Mouse (Mus musculus) urinary bladder, postnatal 10 days (tissue): ENCODE results near the gene Fam234a.
"Not testable (repeated sequence)": the region's sequence is repeated elsewhere in the genome, so short reads cannot be mapped to it uniquely, and the experiment has no call there.

Experiments
- DNase-seq: peaks from one replicate; pipeline ENCODE4 v3.0.0; 2022; ENCODE audit warnings: low spot score

The Fam234a gene

DNA sequence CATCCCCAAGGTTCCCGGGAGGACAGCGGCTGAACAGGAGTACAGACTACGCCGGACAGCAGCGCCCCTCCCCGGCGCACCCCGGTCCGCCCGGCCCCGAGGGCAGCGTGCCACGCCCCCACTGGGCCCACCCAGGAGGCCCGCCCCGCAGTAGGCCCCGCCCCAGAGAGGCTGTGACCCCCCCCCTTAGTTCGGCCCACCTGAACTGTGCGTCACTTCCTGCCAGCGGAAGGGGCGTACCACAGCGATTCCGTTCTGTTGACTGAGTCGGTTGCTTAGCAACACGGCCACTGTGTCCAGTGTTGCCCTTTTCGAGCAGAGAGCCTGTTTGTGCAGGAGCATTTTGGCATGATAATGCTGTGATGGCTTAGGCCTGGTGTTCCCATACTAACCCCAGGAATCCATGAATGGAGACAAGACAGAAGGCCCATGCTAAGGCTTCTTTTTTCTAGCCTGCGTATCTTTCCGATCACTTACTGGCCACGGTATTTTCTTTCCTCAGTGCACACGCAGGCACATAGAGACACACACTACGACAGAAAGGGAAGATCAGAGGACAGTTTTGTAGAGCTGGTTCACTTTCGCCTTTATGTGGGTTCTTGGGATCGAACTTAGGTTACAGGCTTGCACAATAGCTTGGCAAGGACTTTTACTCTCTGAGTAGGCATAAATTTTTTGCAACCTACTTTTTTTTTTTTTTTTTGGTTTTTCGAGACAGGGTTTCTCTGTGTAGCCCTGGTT lies at the start of gene Fam234a:
TSS of gene Fam234a (minus strand) at position 142 of the 741 bp plus-strand sequence.
- peak; percentile 83 for DNase-seq

GRCm38 (mm10) chr17:26289475-26289874 lies 45.4 kb upstream of the Fam234a start:
- no peak for DNase-seq

DNA sequence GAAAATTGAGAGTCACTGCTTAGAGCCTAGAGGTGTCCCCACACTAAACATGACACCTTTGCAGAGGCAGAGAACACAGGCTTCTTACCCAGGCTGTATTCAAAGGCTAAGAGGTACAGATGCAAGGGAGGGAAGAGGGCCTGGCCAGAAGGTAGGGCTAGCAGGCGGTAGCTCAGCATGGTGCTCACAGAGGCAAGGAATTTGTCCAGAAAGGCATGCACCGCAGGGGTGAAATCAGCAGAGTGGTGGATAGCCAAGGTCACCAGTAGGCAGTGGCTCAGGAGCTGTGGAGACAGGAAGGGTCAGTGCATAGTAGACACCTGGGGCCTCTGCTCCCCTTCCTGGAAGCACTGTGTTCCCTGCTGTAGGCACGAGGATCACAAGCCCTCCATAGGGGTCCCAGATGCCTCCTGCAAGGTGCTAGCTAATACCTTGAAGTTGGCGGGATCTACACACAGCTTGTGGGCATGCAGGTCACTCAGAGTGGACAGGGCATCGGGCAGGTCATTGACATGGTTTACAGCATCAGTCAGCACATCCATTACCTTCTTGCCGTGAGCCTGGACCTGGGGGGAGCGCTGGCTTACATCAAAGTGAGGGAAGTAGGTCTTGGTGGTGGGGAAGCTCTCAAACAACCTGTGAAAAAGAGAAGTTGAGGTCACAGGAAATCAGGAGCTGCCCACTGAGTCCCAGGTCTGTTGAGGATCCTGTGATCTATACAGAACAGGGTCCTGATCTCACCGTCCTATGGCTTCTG lies 42.3 kb upstream of the Fam234a start:
- DNase-seq, result no peak

DNA sequence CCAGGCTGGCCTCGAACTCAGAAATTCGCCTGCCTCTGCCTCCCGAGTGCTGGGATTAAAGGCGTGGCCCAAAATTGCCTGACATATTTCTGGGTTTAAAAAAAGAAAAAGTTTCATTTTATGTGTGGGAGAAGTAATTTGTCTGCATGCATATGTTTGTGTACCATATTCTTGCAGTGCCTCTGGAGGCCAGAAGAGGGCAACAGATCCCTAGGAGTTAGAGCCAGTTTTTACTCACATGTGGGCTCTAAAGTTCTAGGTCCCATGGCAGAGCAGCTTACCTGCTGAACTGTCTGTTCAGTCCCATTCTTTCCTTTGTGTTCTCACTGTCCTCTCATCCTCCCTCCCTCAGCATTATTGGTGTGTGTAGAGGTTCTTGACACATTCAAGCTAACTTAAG lies 32.7 kb upstream of the Fam234a start:
- DNase-seq, result no peak

GRCm38 (mm10) chr17:26275933-26276332 lies 31.9 kb upstream of the Fam234a start:
- no peak for DNase-seq

DNA sequence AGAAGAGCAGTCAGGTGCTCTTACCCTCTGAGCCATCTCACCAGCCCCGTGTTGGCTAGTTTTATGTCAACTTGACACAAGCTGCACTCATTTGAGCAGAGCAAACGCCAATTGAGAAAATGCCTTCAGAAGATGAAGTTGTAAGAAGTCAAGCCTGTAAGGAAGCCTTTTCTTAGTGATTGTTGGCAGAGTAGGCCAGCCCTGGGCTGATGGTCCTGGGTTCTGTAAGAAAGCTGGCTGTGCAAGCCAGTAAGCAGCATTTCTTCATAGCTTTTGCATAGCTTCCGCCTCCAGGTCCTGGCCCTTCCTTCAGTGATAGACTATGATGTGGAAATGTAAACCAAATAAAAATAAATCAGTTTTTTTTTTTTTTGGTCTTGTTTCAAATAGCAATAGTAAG lies 28.5 kb upstream of the Fam234a start:
- no peak for DNase-seq

DNA sequence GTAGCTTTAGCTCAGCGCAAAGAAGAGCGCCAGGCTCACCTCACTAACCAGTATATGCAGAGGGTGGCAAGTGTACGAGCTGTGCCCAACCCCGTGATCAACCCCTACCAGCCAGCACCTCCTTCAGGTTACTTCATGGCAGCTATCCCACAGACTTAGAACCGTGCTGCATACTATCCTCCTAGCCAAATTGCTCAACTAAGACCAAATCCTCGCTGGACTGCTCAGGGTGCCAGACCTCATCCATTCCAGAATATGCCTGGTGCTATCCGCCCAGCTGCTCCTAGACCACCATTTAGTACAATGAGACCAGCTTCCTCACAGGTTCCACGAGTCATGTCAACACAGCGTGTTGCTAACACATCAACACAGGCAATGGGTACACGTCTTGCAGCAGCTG lies 25.5 kb upstream of the Fam234a start:
- DNase-seq, result not testable (repeated sequence)

DNA sequence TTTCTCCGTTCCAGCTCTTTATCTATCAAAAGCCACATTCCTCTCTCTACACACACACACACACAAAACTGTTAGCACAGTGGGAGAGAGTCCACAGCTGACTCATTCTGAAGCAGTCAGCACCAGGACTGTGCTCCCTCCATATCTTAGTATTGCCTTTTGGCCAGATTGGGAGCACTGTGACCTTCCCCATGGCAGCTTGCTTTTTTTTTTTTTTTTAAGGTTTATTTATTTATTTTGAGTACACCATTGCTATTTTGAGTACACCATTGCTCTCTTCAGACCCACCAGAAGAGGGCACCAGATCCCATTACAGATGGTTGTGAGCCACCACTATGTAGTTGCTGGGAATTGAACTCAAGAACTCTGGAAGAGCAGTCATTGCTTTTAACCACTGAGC lies 24.8 kb upstream of the Fam234a start:
- DNase-seq, result no peak

- no peak for DNase-seq
Measured at GRCm38 (mm10) chr17:26262384-26262783, 18.3 kb upstream of the Fam234a start.

DNA sequence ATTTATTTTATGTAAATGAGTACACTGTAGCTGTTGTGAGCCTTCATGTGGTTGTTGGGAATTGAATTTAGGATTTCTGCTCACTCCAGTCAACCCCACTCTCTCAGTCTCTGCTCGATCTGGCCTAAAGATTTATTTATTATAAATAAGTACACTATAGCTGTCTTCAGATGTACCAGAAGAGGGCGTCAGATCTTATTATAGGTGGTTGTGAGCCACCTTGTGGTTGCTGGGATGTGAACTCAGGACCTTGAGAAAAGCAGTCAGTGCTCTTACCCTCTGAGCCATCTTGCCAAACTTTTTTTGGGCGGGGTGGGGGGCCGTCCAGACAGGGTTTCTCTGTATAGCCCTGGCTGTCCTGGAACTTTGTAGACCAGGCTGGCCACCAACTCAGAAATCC lies 17.8 kb upstream of the Fam234a start:
- DNase-seq, result no peak

DNA sequence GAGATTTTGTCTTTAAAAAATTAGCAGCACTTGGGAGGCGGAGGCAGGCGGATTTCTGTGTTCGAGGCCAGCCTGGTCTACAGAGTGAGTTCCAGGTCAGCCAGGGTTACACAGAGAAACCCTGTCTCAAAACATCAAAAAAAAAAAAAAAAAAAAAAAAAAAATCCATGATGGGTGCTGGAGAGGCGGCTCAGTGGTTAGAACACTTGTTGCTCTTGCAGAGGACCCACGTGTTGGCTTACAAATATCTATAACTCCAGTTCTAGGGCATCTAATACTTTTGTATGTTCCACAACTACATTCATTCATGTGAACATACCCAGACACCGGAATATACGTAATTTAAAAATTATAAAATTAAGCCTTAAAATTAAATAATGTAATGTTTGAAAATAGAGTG lies 11.3 kb upstream of the Fam234a start:
- no peak for DNase-seq

DNA sequence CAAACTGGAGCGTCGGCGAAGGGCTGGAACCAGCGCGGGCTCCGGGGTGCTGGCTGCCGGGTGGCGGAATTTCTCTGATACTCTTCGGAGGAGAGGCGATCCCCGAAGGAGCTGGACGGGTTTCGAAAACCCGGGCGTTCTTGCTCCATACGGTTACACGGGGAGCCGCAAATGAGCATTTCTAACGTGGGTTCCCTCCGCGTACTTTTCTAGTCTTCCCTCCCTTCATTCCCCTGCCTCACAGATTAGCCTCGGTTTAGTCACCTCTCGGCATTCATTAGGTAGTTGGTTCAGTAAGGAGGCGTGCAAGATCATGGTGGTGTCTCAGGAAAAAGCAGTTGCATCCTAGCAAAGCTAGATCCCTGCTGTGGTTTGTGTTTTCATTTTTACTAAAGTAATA lies 9.4 kb upstream of the Fam234a start:
- DNase-seq, result no peak

DNA sequence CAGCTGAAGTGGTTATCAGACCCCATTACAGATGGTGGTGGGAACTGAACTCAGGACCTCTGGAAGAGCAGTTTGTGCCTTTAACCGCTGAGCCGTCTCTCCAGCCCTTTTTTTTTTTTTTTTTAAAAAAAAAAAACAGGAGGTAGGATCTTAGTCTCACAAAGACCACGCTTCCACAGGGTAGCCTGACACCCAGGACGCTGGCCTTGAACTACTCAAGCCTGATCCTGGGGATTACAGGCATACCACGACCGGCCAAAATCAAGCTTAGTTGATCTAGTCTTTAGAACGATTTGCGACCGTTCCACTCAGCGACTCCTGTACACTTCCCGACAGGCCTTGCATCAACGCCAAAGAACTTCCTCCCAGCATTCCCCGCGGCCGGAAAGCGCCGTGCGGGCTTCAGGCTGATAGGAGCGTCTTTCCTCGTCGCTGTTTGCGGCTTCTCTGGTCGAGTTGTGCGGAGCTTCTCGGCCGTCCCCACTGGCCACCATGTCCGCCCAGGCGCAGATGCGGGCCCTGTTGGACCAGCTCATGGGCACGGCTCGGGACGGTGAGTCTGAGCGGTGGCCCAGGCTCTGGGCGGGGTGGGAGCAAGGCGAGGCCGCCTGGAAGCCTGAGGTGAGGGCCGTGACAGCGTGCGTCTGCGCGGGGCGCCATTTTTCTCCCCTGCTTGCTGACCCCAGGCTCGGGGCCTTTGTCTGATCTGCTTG lies 8.7 kb upstream of the Fam234a start, which contains the start of gene Luc7l:
TSS of gene Luc7l (plus strand) at position 358 of the 713 bp plus-strand sequence.
- peak; percentile 69 for DNase-seq

DNA sequence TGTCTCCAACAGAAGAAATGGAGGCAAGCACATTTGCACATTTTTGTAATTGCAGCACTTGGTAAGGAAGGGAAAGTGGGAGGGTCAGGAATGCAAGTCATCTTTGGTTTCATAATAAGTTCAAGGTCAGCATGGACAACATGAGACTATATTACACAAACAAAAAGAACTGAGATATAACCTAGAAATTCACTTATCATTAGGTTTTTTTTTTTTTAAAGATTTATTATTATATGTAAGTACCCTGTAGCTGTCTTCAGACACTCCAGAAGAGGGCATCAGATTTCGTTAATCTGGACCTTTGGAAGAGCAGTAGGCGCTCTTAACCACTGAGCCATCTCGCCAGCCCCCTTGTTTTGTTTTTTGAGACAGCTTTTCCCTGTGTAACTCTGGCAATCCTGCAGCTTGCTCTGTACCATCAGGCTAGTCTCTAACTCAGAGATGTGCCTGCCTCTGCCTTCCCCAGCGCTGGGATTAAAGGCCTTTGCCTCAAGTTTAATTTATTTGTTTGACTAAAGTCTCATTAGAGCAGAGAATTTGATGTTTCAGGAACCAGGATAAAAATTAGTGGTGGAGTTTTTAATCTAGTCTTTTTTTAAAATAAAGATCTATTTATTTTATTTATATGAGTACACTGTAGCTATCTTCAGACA lies 8.0 kb upstream of the Fam234a start:
- no peak for DNase-seq

DNA sequence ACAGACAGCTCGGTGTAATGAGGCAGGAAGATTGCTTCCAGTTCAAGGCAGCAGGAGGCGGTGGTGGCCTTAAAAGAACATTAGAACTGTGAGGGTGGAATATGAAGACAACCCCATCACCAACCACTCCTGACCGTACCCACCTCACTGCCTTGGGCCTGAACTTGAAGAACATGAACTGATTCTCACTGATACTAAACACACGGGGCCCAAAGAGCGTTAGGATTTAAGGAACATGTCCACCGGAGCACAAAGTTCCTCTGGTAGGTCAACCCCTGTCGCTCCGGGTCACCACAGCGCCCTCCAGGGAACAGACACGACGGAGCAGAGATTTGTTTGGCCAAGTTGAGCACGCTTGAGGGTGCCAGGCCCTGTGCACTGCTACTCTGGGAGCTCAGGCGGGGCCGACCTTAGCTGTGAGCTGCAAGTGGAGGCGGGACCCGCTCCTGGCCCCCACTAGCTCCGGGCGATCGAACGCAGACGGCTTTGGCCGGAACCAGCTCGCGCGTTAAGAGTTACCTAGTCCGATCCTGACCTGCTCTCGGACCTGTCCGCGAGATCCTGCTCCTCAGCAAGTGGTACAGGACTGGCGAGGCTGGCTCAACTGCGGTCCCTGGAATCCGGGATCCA lies 456 bp downstream of the Fam234a start:
- peak; percentile 33 for DNase-seq

GRCm38 (mm10) chr17:26240990-26241389 lies 3.1 kb downstream of the Fam234a start:
- no peak for DNase-seq

- DNase-seq, result no peak
Measured at GRCm38 (mm10) chr17:26240120-26240790, 3.8 kb downstream of the Fam234a start.

DNA sequence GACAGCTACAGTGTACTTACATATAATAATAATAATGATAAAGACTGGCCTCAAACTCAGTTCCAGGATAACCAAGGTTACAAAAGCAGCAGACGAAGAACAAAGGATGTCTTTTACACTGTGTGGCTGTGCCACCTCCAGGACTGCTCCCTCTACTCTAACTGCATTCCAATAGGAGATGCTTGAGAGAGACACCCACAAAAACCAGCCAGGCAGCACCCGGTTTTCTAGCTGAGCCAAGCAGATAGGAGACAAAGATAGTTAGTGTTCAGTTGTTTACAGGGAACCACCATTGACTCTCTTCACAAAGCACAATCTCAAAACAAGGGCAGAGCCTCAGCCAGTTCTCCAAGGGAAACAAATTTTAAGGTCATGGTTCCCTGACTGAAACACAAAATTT lies 4.5 kb downstream of the Fam234a start:
- no peak for DNase-seq

- no peak for DNase-seq
Measured at GRCm38 (mm10) chr17:26237667-26238066, 6.4 kb downstream of the Fam234a start.

- DNase-seq, result no peak
Measured at GRCm38 (mm10) chr17:26235077-26235815, 8.8 kb downstream of the Fam234a start.

GRCm38 (mm10) chr17:26234386-26234785 lies 9.7 kb downstream of the Fam234a start:
- no peak for DNase-seq
